ENCODE assay signal across 9 mouse cellular contexts in the genomic region with DNA sequence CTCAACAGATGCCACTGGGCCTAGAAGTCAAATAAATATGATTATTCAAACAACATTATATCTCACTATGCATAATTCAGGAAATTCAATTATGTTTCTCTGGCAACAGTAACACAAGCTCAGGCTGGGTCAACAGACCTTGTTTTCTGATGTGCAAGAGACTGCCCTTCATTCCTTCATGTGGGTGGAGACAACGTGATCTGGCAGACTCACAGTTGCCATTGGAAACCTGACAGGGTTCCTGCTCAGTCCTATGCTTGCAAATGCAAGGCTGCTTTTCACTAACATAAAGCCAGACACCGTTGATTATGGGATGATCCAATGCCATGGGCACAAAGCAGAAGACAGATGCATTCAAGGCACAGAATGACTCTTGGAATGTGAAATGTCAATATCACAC.
DNase-seq lines count a peak whose midpoint lies in the region; ATAC-seq and TF ChIP-seq lines count a peak whose summit lies in the region.
"Had no signal": no experiment of that assay in that cellular context is flagged by ENCODE, and none has a peak within 500 bp of the region (broad histone marks: within the 10 kb centered on the region; RNA-seq: fewer than 3 reads in every experiment).

No protein-coding gene starts in this region.

- H3K27me3 ChIP-seq in kidney, adult 2 months (replicated peaks; ENCODE audit: control insufficient read depth, insufficient read depth, low read length): no peaks in the 10 kb centered on the region
- no peaks in the 10 kb centered on the region for H3K27me3 ChIP-seq in embryonic facial prominence, embryonic 10.5 days (replicated peaks; ENCODE audit: low read depth, poor library complexity, severe bottlenecking)
- no peaks in the 10 kb centered on the region for H3K27me3 ChIP-seq in hindbrain, postnatal 0 days (ENCODE audit: insufficient read depth, low read length)
- H3K27me3 ChIP-seq in midbrain, embryonic 12.5 days: peaks cover 4% of the 10 kb centered on the region; the same call in 1 of the 2 replicates
- H3K27me3 ChIP-seq: heart, embryonic 13.5 days had no signal

- H3K36me3 ChIP-seq in kidney, adult 2 months (ENCODE audit: control insufficient read depth, insufficient read depth, low read length): no peaks in the 10 kb centered on the region
- no peaks in the 10 kb centered on the region for H3K36me3 ChIP-seq in embryonic facial prominence, embryonic 10.5 days (replicated peaks)
- no peaks in the 10 kb centered on the region for H3K36me3 ChIP-seq in hindbrain, postnatal 0 days (ENCODE audit: insufficient read depth, low read length)
- no peaks in the 10 kb centered on the region for H3K36me3 ChIP-seq in midbrain, embryonic 12.5 days
- H3K36me3 ChIP-seq: heart, embryonic 13.5 days; limb, embryonic 13.5 days had no signal

- no peak overlapping the region for H3K4me3 ChIP-seq in kidney, adult 2 months (ENCODE audit: insufficient read depth, low read depth, low read length)
- no peak overlapping the region for H3K4me3 ChIP-seq in embryonic facial prominence, embryonic 10.5 days
- no peak overlapping the region for H3K4me3 ChIP-seq in hindbrain, postnatal 0 days (ENCODE audit: low read length)
- H3K4me3 ChIP-seq in midbrain, embryonic 12.5 days: no peak overlapping the region
- H3K4me3 ChIP-seq: heart, embryonic 13.5 days; limb, embryonic 13.5 days had no signal

- no peaks in the 10 kb centered on the region for H3K9me3 ChIP-seq in embryonic facial prominence, embryonic 10.5 days
- H3K9me3 ChIP-seq in hindbrain, postnatal 0 days (ENCODE audit: low read length): no peaks in the 10 kb centered on the region
- no peaks in the 10 kb centered on the region for H3K9me3 ChIP-seq in midbrain, embryonic 12.5 days
- H3K9me3 ChIP-seq: heart, embryonic 13.5 days; limb, embryonic 13.5 days had no signal

- H3K4me1 ChIP-seq in kidney, adult 2 months (ENCODE audit: control insufficient read depth, insufficient read depth, low read length): no peaks in the 10 kb centered on the region
- peaks cover 50% of the 10 kb centered on the region for H3K4me1 ChIP-seq in embryonic facial prominence, embryonic 10.5 days
- peaks cover 15% of the 10 kb centered on the region for H3K4me1 ChIP-seq in hindbrain, postnatal 0 days (ENCODE audit: insufficient read depth, low read length)
- peaks cover 22% of the 10 kb centered on the region; the same call in 1 of the 2 replicates for H3K4me1 ChIP-seq in midbrain, embryonic 12.5 days

- no peak overlapping the region for H3K9ac ChIP-seq in hindbrain, postnatal 0 days (replicated peaks; ENCODE audit: low read length)
- no peak overlapping the region for H3K9ac ChIP-seq in midbrain, embryonic 12.5 days (replicated peaks)
- H3K9ac ChIP-seq: heart, embryonic 13.5 days; limb, embryonic 13.5 days had no signal

- TF ChIP-seq CTCF in kidney, adult 2 months (conservative IDR thresholded peaks at IDR 0.05; ENCODE audit: insufficient read depth, insufficient read length, low read depth, low read length): no peak
- TF ChIP-seq CTCF in hindbrain, postnatal 0 days (IDR thresholded peaks at IDR 0.05; ENCODE audit: low read depth): no peak

- H3K27ac ChIP-seq in kidney, adult 2 months (ENCODE audit: insufficient read depth, low read depth, low read length): no peak overlapping the region
- H3K27ac ChIP-seq in embryonic facial prominence, embryonic 10.5 days (replicated peaks): peak overlapping the region; percentile 78
- H3K27ac ChIP-seq in hindbrain, postnatal 0 days: peak overlapping the region; percentile 46
- peak overlapping the region; percentile 75 for H3K27ac ChIP-seq in midbrain, embryonic 12.5 days (replicated peaks)
- H3K27ac ChIP-seq: heart, embryonic 13.5 days had no signal

- TF ChIP-seq POLR2A in kidney, adult 2 months (IDR thresholded peaks at IDR 0.05; ENCODE audit: low read depth, low read length): no peak

- 74% methylated on average over 2 of the region's 2 CpGs for WGBS in kidney, adult 2 months
- 58% methylated on average over 2 of the region's 2 CpGs for WGBS in embryonic facial prominence, embryonic 10.5 days
- WGBS in hindbrain, postnatal 0 days: 13% methylated on average over 2 of the region's 2 CpGs
- WGBS in midbrain, embryonic 12.5 days: 25% methylated on average over 2 of the region's 2 CpGs

- DNase-seq in kidney, adult 2 months: peak; percentile 26
- DNase-seq in kidney, adult 11 months: no peak
- DNase-seq in embryonic facial prominence, embryonic 10.5 days (ENCODE audit: low spot score): peak; percentile 23
- peak; percentile 81 for DNase-seq in hindbrain, postnatal 0 days (ENCODE audit: low spot score)

- ATAC-seq in hindbrain, postnatal 0 days: peak; percentile 76
- no peak for ATAC-seq in midbrain, embryonic 12.5 days (ENCODE audit: low FRiP score, low read depth)
- ATAC-seq in megakaryocyte progenitor cell, adult 5-6 weeks (replicated peaks; ENCODE audit: poor library complexity): no peak
- no peak for ATAC-seq in monocyte, adult 5-6 weeks (replicated peaks; ENCODE audit: insufficient number of reproducible peaks, low FRiP score, low TSS enrichment, poor library complexity, severe bottlenecking)

- no peak overlapping the region for H3K4me2 ChIP-seq in hindbrain, postnatal 0 days (ENCODE audit: low read depth, low read length)
- no peak overlapping the region for H3K4me2 ChIP-seq in midbrain, embryonic 12.5 days (replicated peaks)
- H3K4me2 ChIP-seq: heart, embryonic 13.5 days; limb, embryonic 13.5 days had no signal
